Mouse (Mus musculus) urinary bladder, postnatal 4 days (tissue): ENCODE data around the gene Ptk7.

Experiments used
- DNase-seq, 2 experiments: peaks; one replicate each; pipeline ENCODE4 v3.0.0; 2021 to 2022; ENCODE audit warnings: low spot score in 2 of 2

Ptk7 gene

GRCm38 (mm10) chr17:46644916-46645475 lies 15.7 kb upstream of the Ptk7 start:
- peak in 1 of 2 experiments; percentile 58 for DNase-seq

- no peak for DNase-seq
Observed at GRCm38 (mm10) chr17:46644152-46644805, 15.0 kb upstream of the Ptk7 start.

GRCm38 (mm10) chr17:46642060-46642459 lies 12.8 kb upstream of the Ptk7 start:
- no peak for DNase-seq

DNA sequence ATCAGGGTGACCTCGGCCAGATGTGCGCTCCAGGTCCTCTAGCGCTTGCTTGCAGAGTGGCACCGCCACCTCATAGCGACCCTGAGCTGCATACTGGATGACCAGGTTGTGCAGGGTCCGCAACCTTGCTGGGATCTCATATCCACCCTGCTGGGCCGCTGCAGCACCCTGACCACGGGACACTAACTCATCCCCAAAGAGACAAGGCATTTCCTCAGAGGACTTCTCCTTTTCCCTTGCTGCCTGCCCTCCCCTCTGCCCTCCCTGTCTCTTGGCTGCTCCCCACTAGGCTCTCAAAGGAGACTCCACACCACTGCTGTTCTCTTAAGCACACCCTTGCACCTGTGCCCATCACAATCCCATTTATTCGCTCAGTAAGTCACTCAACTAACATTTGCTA lies 10.6 kb upstream of the Ptk7 start:
- no peak for DNase-seq

DNA sequence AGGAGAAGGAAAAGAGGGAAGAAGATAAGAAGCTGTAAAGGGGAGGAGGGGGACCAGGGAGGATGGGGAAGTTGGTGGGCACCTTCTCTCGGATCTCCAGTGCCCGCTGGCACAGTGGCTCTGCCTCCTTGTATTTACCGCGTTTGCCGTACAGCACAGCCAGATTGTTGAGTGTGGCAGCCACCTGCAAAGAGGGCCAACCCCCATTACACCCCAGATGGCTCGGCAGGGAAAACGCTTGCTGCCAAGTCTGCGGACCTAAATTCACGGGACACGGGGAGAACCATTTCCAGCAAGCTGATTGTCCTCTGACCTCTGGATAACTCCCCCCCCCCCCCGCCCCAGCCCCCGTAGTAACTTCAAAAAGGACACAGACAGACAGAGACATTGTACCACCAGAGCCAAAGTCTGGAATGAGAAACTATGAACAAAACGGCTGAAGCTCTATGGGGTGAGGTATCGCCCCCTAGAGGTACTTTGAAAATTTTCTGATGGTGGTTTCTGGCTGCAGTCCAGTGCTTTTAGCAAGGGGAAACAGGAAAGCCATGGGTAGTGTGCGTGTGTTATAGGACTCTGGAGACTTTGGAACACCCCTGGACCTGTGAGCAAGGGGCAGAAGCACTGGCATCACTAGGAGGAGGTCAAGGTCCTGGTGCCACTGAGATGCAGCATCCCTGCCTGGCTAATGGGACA lies 7.7 kb upstream of the Ptk7 start:
- DNase-seq, result peak in 1 of 2 experiments; percentile 42

DNA sequence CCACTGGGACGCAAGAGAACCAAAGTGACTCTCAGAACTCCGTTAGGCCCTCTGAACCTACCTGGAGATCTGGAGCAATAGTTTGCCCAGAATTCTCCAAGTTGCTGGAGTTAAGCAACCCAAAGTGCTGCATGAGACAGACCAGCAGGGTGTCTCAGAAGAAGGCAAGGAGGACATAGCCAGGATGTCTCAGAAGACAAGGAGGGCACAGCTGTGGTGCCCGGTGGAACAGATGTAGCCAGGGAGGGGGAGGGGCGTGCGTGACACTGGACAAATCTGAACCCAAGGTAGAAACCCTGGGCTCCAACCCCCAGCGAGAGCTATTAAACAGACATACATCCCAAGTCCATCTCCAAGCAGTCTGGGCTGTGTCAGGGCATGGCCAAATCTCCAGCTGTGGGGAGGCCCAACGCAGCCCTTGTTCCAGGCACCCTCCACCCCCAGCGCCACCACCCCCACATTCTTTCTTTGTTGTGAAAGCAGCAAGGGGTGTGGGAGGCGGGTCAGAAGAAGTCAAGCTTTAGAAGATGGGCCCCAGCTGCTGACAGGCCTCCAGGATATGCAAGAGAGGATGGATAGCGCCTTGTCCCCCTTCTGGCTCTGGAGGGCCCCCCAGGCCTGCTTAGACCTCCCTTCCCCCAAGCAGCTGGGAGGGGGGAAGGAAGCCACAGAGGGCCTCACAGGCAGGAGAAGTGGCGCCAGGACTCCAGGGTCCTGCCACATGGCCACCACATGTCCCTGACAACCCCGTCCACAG lies 559 bp upstream of the Ptk7 start:
- DNase-seq, result peak; percentile 83 to 86

GRCm38 (mm10) chr17:46628471-46628790 lies 873 bp downstream of the Ptk7 start:
- DNase-seq, result no peak

DNA sequence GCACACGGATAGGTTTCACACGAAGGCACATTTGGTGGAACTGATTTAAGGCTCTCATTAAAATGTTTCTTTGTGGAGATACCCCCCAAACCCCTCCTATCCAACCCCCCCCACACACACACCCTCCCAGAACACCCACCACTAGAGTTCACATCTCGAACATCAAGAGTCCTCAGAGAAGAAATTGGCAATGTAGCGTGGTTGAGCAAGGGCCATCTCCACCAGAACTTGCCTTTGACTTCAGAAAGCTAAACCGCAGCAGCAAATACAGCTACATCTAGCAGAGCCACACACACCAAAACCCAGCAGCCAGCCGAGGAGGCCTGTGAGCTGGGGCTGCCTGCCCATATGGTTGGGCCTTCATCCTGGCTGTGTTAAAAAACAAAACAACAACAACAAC lies 1.9 kb downstream of the Ptk7 start:
- no peak for DNase-seq

DNA sequence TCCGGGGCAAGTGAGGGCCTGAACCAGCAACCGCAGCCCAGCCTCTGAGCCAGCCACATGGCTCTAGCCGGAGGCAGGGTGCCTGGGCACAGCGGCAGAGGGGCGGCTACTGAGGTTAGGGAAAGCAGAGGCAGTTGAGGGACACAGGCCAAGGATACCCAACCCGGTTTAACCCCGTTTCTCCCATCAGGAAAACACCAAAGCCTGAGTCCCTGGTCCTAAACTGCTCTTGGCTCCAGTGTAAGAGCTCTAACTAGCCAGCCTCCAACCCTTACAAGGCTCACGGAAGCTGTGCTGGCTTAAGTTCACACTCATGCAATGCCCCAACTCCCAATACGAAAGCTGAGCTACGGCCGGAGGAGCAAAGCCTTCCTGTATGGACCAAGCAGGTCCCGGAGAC lies 4.7 kb downstream of the Ptk7 start:
- DNase-seq, result no peak

DNA sequence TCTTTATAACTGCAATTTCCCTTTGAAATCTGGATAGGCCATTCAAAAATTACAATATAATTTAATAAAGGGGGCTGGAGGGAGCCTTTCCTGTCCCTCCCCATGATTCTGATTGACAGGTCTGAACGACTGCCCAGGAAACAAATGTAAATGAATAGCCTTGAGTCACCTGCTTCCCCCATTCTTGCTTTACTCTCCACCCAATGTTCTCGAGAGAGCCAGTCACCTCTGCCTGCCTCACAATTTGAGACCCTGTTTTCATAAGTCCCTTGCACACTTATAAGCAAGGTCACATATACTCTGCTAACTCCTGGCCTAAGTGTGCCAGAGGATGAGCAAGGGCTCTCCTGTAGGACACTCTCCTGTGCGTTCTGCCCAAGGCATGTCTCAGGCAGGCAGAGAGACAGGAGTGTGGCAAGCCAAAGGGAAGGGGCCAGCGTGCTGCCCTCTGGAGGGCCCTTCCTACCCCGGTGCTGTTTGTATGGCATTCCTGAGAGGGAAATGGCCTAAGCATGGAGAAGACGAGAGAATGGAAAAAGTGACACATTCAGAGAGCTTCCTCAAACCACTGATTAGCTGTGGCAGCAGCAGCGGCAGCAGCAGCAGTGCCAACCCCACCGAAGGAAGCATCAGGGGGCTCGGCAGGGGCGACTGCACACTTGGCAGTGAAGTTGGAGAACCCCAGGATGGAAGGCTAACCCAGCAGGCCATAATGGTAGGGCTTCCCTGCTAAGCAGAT lies 5.3 kb downstream of the Ptk7 start:
- DNase-seq, result no peak

GRCm38 (mm10) chr17:46622269-46622668 lies 7.0 kb downstream of the Ptk7 start:
- no peak for DNase-seq

GRCm38 (mm10) chr17:46621324-46621723 lies 8.0 kb downstream of the Ptk7 start:
- no peak for DNase-seq

- no peak for DNase-seq
Observed at GRCm38 (mm10) chr17:46619683-46620357, 9.5 kb downstream of the Ptk7 start.

DNA sequence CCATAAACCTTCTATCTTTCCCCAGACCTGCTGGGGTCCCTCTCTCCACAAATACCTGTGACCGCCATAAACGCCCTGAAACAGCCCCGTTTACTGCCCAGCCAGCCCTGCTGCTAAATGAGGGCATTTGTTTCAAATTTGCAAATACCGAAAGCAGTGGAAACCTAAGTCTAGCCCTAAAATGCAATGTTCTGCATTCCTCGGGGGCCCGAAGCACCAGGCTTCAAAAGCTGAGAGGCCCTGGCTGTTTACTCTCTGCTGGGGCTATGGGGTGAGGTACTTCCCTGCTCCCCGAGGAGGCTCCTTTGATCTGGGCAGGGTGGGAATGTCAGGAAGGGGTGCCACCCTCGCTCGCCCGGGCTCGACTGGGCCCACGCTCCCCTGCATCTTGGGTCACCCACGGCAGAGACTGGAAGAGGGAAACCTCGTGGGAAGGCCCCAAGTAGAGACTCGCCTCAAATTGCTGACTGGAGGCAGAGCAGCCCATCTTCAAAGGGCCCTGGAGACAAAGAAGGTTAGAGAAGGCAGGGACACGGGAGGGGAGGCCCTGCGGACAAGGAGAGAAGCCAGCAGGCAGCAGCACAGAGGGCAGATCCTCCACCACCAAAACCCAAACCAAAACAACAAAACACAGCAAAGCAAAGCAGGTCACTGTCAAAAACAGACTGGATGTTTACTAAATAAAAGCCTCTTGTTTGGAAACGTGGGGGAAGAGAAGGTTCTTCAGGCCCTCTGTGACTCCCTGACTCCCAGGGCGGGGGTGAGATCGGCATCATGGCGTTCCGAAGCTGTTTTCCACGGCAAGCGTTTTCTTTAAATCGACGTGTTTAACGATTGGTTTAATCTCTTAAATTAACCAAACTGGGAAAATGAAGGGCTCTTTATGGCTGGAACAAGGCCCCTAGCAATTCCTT lies 10.3 kb downstream of the Ptk7 start:
- DNase-seq, result no peak

DNA sequence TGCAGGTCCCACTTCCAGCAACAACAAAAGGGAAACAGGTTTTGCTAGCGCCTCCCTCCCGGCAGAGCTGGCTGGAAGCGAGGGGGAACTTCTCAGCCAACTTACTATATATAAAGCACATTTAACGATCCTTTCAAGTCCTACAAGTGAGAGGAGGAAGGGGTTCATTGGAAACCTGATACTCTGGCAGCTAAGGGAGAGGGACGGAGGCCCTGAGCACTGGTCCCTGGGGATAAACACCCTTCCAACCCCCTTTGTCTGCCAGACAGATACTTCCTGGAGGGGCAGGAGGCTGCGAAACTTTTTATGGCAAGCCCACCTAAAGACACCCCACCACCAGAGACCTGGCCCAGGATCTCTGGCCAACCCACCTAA lies 10.9 kb downstream of the Ptk7 start:
- no peak for DNase-seq

GRCm38 (mm10) chr17:46617799-46618198 lies 11.5 kb downstream of the Ptk7 start:
- no peak for DNase-seq

- DNase-seq, result no peak
Observed at GRCm38 (mm10) chr17:46613229-46613628, 16.1 kb downstream of the Ptk7 start.

DNA sequence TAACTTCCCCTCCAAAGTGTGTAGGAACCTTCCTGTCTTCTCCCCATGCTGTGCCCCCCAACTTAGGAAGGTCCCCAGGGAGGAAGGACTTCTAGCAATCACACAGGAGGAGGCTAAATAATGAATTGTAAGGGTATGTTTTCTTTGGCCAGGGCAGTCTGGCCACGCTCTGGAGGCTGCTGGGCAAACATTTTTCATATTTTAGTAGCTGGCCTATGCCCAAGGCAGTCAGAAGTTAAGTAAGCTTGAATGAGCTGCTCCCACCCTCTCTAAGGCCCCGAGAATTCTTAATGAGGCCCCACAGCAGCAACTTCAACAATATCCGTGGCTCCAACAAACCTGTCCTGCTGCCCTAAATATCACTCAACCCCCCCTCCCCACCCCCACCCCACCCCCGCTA lies 16.5 kb downstream of the Ptk7 start:
- DNase-seq, result no peak

DNA sequence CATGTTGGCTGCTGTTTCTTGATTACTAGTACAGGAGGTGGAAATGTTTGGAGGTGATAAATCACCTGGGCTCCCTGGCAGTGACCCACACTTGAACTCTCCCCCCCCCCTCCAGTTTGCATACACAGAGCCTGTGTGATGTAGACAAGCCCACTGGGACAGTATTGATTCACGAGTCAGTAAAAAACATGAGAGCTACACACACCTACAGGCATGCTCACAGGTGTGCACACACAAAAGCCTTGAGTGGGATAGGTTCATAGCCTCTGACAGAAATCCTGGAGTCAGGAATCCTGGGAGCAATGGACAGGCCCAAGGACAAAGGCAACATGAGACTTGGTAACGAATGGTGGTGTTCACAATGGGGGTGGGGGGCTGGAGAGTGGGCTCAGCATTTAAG lies 17.1 kb downstream of the Ptk7 start:
- DNase-seq, result no peak

- DNase-seq, result no peak
Observed at GRCm38 (mm10) chr17:46611316-46611715, 18.0 kb downstream of the Ptk7 start.
